35 mouse cellular contexts compared by ENCODE assay signal in the genomic region with DNA sequence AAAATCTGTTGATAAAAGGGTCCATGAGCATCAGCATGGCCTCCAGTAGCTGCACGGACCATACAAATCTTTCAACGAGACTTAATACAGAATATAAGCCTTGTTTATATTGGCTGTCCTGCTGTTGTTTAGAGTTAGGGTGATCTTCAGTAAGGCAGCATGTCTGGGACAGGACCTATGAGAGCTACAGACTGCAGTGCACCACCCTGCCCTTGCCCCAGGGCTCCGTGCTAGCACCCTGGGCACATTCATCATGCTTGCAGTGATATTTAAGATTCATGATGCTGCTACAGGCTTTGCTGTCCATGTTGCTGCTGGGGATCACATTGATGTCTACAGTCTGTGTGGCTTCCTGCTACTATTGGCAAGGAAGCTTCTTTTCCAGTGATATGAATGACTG.
"Had no signal": no experiment of that assay in that cellular context is flagged by ENCODE, and none has a peak within 500 bp of the region (broad histone marks: within the 10 kb centered on the region; RNA-seq: fewer than 3 reads in every experiment).

No protein-coding gene starts in this region.

- H3K27me3 ChIP-seq: heart, embryonic 12.5 days; heart, embryonic 13.5 days; heart, embryonic 15.5 days; hindbrain, embryonic 12.5 days; hindbrain, embryonic 13.5 days; hindbrain, embryonic 15.5 days; intestine, embryonic 15.5 days; kidney, embryonic 15.5 days had no signal

- ATAC-seq: hindbrain, embryonic 16.5 days; hindbrain, postnatal 0 days; inflammation-experienced regulatory T-cells, adult 6 months; intestine, embryonic 15.5 days; intestine, postnatal 0 days had no signal

- H3K4me2 ChIP-seq: heart, embryonic 11.5 days; heart, embryonic 12.5 days; heart, embryonic 13.5 days; heart, embryonic 15.5 days; hindbrain, embryonic 12.5 days; hindbrain, embryonic 13.5 days; hindbrain, embryonic 14.5 days; hindbrain, embryonic 15.5 days; intestine, embryonic 15.5 days; kidney, embryonic 15.5 days had no signal

- H3K27ac ChIP-seq: heart, adult 2 months; heart, embryonic 10.5 days; heart, embryonic 13.5 days; heart, embryonic 15.5 days; hindbrain, embryonic 10.5 days; hindbrain, embryonic 12.5 days; hindbrain, embryonic 13.5 days; hindbrain, embryonic 14.5 days; hindbrain, embryonic 15.5 days; hindbrain, postnatal 0 days; intestine, embryonic 15.5 days; kidney, embryonic 15.5 days; layer of hippocampus, adult 2 months; left cerebral cortex, adult 2 months had no signal

- H3K9me3 ChIP-seq: heart, embryonic 10.5 days; heart, embryonic 12.5 days; heart, embryonic 13.5 days; heart, embryonic 15.5 days; hindbrain, embryonic 10.5 days; hindbrain, embryonic 12.5 days; hindbrain, embryonic 13.5 days; hindbrain, embryonic 15.5 days; intestine, embryonic 15.5 days; kidney, embryonic 15.5 days had no signal

- DNase-seq: heart, adult 18-20 months; heart, adult 2 months; heart, postnatal 10 days; heart, postnatal 14 days; heart, postnatal 36 days; heart, postnatal 4 days; kidney, adult 11 months; kidney, adult 18-20 months; kidney, adult 2 months; kidney, adult 8-10 months; kidney, adult 9 months; kidney, postnatal 10 days; kidney, postnatal 14 days; kidney, postnatal 25 days; kidney, postnatal 36 days; layer of hippocampus, adult 9-11 months; layer of hippocampus, postnatal 36 days had no signal

- H3K4me3 ChIP-seq: heart, adult 2 months; heart, embryonic 10.5 days; heart, embryonic 12.5 days; heart, embryonic 13.5 days; heart, embryonic 15.5 days; hindbrain, embryonic 10.5 days; hindbrain, embryonic 12.5 days; hindbrain, embryonic 13.5 days; hindbrain, embryonic 15.5 days; intestine, embryonic 15.5 days; kidney, embryonic 15.5 days; layer of hippocampus, adult 2 months; left cerebral cortex, adult 2 months had no signal

- H3K4me1 ChIP-seq: heart, embryonic 10.5 days; heart, embryonic 12.5 days; heart, embryonic 13.5 days; heart, embryonic 15.5 days; hindbrain, embryonic 10.5 days; hindbrain, embryonic 12.5 days; hindbrain, embryonic 13.5 days; hindbrain, embryonic 15.5 days; intestine, embryonic 15.5 days; kidney, embryonic 15.5 days had no signal

- H3K9ac ChIP-seq: heart, embryonic 12.5 days; heart, embryonic 13.5 days; heart, embryonic 15.5 days; hindbrain, embryonic 12.5 days; hindbrain, embryonic 13.5 days; hindbrain, embryonic 14.5 days; hindbrain, embryonic 15.5 days; intestine, embryonic 15.5 days; kidney, embryonic 15.5 days had no signal

- H3K36me3 ChIP-seq: heart, embryonic 10.5 days; heart, embryonic 12.5 days; heart, embryonic 13.5 days; heart, embryonic 15.5 days; hindbrain, embryonic 10.5 days; hindbrain, embryonic 12.5 days; hindbrain, embryonic 13.5 days; hindbrain, embryonic 15.5 days; intestine, embryonic 15.5 days; kidney, embryonic 15.5 days had no signal
